Mouse (Mus musculus): Measurements from ENCODE around the gene 4933407L21Rik. TPM values are rescaled to one million over a fixed set of nuclear protein-coding genes. Genes with fewer than 3 reads are reported as not detected.

4933407L21Rik gene
- not detected in 2 replicates for polyA plus RNA-seq (2014; fragmentation: Nextera tagmentation; extraction: Ambion mirVana)

- H3K27me3 ChIP-seq (replicated peaks; ENCODE audit: control insufficient read depth, insufficient read depth, low read length), result no peaks in the 10 kb centered on the region
- 0 out of 2 replicates have a peak, but pooled peaks cover 2% of the 10 kb centered on the region for H3K4me1 ChIP-seq (replicated peaks; ENCODE audit: control insufficient read depth, insufficient read depth, low read length)
- H3K4me3 ChIP-seq (ENCODE audit: low read depth, low read length), result no peak within 1 kb of the TSS
- no peak for ATAC-seq (replicated peaks; ENCODE audit: low FRiP score)
- no peak within 1 kb of the TSS for H3K27ac ChIP-seq (ENCODE audit: low read depth, low read length)
- WGBS, result 72% methylated on average over 4 of the region's 4 CpGs
- DNase-seq (ENCODE audit: low spot score), result no peak
- H3K36me3 ChIP-seq (ENCODE audit: control insufficient read depth, insufficient read depth, low read length), result no peaks in the 10 kb centered on the region
- H3K9ac ChIP-seq (ENCODE audit: low read depth, low read length), result no peak within 1 kb of the TSS
- H3K9me3 ChIP-seq (ENCODE audit: control insufficient read depth, low read length), result no peaks in the 10 kb centered on the region
- H3K4me2 ChIP-seq, result no peak within 1 kb of the TSS
Observed at GRCm38 (mm10) chr1:85928057-85928687, at the start of gene 4933407L21Rik. TSS of gene 4933407L21Rik (plus strand) at chr1:85928483.

- Histone ChIP-seq H3K27me3 (replicated peaks; ENCODE audit: control insufficient read depth, insufficient read depth, low read length) (no peaks in the 10 kb centered on the region), H3K4me1 (replicated peaks; ENCODE audit: control insufficient read depth, insufficient read depth, low read length) (no peaks in the 10 kb centered on the region), H3K36me3 (ENCODE audit: control insufficient read depth, insufficient read depth, low read length) (no peaks in the 10 kb centered on the region), H3K4me3 (ENCODE audit: low read depth, low read length) (no peak overlapping the region), H3K9me3 (ENCODE audit: control insufficient read depth, low read length) (peaks cover 8% of the 10 kb centered on the region; the same call in 1 of the 2 replicates), H3K9ac (ENCODE audit: low read depth, low read length) (no peak overlapping the region), H3K4me2 (no peak overlapping the region), H3K27ac (ENCODE audit: low read depth, low read length) (no peak overlapping the region)
- 89% methylated on average over 12 of the region's 12 CpGs for WGBS
- ATAC-seq (replicated peaks; ENCODE audit: low FRiP score) (no peak), DNase-seq (ENCODE audit: low spot score) (no peak)
Observed at GRCm38 (mm10) chr1:85882003-85882402, 46.3 kb upstream of the 4933407L21Rik start.

GRCm38 (mm10) chr1:85887221-85887620 is 41.1 kb upstream of the 4933407L21Rik start:
- H3K36me3 ChIP-seq (ENCODE audit: control insufficient read depth, insufficient read depth, low read length), result no peaks in the 10 kb centered on the region
- no peak for DNase-seq (ENCODE audit: low spot score)
- 85% methylated on average over 7 of the region's 7 CpGs for WGBS
- no peaks in the 10 kb centered on the region for H3K27me3 ChIP-seq (replicated peaks; ENCODE audit: control insufficient read depth, insufficient read depth, low read length)
- no peaks in the 10 kb centered on the region for H3K4me1 ChIP-seq (replicated peaks; ENCODE audit: control insufficient read depth, insufficient read depth, low read length)
- no peak overlapping the region for H3K4me3 ChIP-seq (ENCODE audit: low read depth, low read length)
- no peak for ATAC-seq (replicated peaks; ENCODE audit: low FRiP score)
- H3K27ac ChIP-seq (ENCODE audit: low read depth, low read length), result no peak overlapping the region
- H3K9ac ChIP-seq (ENCODE audit: low read depth, low read length), result no peak overlapping the region
- H3K9me3 ChIP-seq (ENCODE audit: control insufficient read depth, low read length), result peaks cover 4% of the 10 kb centered on the region; the same call in 1 of the 2 replicates
- H3K4me2 ChIP-seq, result no peak overlapping the region

GRCm38 (mm10) chr1:85894231-85894747 is 34.0 kb upstream of the 4933407L21Rik start, which contains the start of gene Itm2c:
TSS of gene Itm2c (plus strand) at chr1:85894281.
- no peaks in the 10 kb centered on the region for H3K36me3 ChIP-seq (ENCODE audit: control insufficient read depth, insufficient read depth, low read length)
- H3K4me1 ChIP-seq (replicated peaks; ENCODE audit: control insufficient read depth, insufficient read depth, low read length), result peaks cover 33% of the 10 kb centered on the region
- H3K4me2 ChIP-seq, result peak within 1 kb of the TSS; percentile 95
- peak within 1 kb of the TSS; percentile 84 for H3K4me3 ChIP-seq (ENCODE audit: low read depth, low read length)
- peak within 1 kb of the TSS; percentile 73 for H3K27ac ChIP-seq (ENCODE audit: low read depth, low read length)
- ATAC-seq (replicated peaks; ENCODE audit: low FRiP score), result peak; percentile 72
- DNase-seq (ENCODE audit: low spot score), result peak; percentile 84
- H3K27me3 ChIP-seq (replicated peaks; ENCODE audit: control insufficient read depth, insufficient read depth, low read length), result no peaks in the 10 kb centered on the region
- 2% methylated on average over 35 of the region's 35 CpGs for WGBS
- H3K9me3 ChIP-seq (ENCODE audit: control insufficient read depth, low read length), result no peaks in the 10 kb centered on the region
- peak within 1 kb of the TSS; percentile 71 for H3K9ac ChIP-seq (ENCODE audit: low read depth, low read length)

- Histone ChIP-seq H3K9ac (ENCODE audit: low read depth, low read length) (peak overlapping the region; percentile 71), H3K4me2 (peak overlapping the region; percentile 95), H3K27me3 (replicated peaks; ENCODE audit: control insufficient read depth, insufficient read depth, low read length) (no peaks in the 10 kb centered on the region), H3K4me1 (replicated peaks; ENCODE audit: control insufficient read depth, insufficient read depth, low read length) (peaks cover 38% of the 10 kb centered on the region), H3K9me3 (ENCODE audit: control insufficient read depth, low read length) (no peaks in the 10 kb centered on the region), H3K27ac (ENCODE audit: low read depth, low read length) (peak overlapping the region; percentile 73), H3K4me3 (ENCODE audit: low read depth, low read length) (peak overlapping the region; percentile 84), H3K36me3 (ENCODE audit: control insufficient read depth, insufficient read depth, low read length) (no peaks in the 10 kb centered on the region)
- ATAC-seq (replicated peaks; ENCODE audit: low FRiP score) (peak; percentile 29), DNase-seq (ENCODE audit: low spot score) (peak; percentile 69)
- WGBS, result 0% methylated on average over 30 of the region's 30 CpGs
Observed at GRCm38 (mm10) chr1:85894748-85895360, 33.4 kb upstream of the 4933407L21Rik start.

- 4% methylated on average over 15 of the region's 15 CpGs for WGBS
- ATAC-seq (replicated peaks; ENCODE audit: low FRiP score), result peak; percentile 50; the same call in 1 of the 2 replicates
- peak; percentile 70 for DNase-seq (ENCODE audit: low spot score)
- peak overlapping the region; percentile 84 for H3K4me3 ChIP-seq (ENCODE audit: low read depth, low read length)
- H3K27me3 ChIP-seq (replicated peaks; ENCODE audit: control insufficient read depth, insufficient read depth, low read length), result no peaks in the 10 kb centered on the region
- H3K9me3 ChIP-seq (ENCODE audit: control insufficient read depth, low read length), result no peaks in the 10 kb centered on the region
- H3K4me2 ChIP-seq, result peak overlapping the region; percentile 95
- no peaks in the 10 kb centered on the region for H3K36me3 ChIP-seq (ENCODE audit: control insufficient read depth, insufficient read depth, low read length)
- H3K9ac ChIP-seq (ENCODE audit: low read depth, low read length), result peak overlapping the region; percentile 71
- H3K4me1 ChIP-seq (replicated peaks; ENCODE audit: control insufficient read depth, insufficient read depth, low read length), result peaks cover 43% of the 10 kb centered on the region
- peak overlapping the region; percentile 73; the same call in 1 of the 2 replicates for H3K27ac ChIP-seq (ENCODE audit: low read depth, low read length)
Observed at GRCm38 (mm10) chr1:85895391-85895837, 32.9 kb upstream of the 4933407L21Rik start.

GRCm38 (mm10) chr1:85896110-85896509 is 32.2 kb upstream of the 4933407L21Rik start:
- WGBS, result 70% methylated on average over 5 of the region's 5 CpGs
- Histone ChIP-seq H3K4me2 (peak overlapping the region; percentile 95), H3K27ac (ENCODE audit: low read depth, low read length) (no peak overlapping the region), H3K9ac (ENCODE audit: low read depth, low read length) (no peak overlapping the region), H3K36me3 (ENCODE audit: control insufficient read depth, insufficient read depth, low read length) (no peaks in the 10 kb centered on the region), H3K27me3 (replicated peaks; ENCODE audit: control insufficient read depth, insufficient read depth, low read length) (no peaks in the 10 kb centered on the region), H3K4me3 (ENCODE audit: low read depth, low read length) (peak overlapping the region; percentile 84), H3K9me3 (ENCODE audit: control insufficient read depth, low read length) (no peaks in the 10 kb centered on the region), H3K4me1 (replicated peaks; ENCODE audit: control insufficient read depth, insufficient read depth, low read length) (peaks cover 45% of the 10 kb centered on the region)
- DNase-seq (ENCODE audit: low spot score) (no peak), ATAC-seq (replicated peaks; ENCODE audit: low FRiP score) (no peak)

GRCm38 (mm10) chr1:85896781-85897700 is 31.2 kb upstream of the 4933407L21Rik start:
- no peak overlapping the region for H3K27ac ChIP-seq (ENCODE audit: low read depth, low read length)
- no peaks in the 10 kb centered on the region for H3K9me3 ChIP-seq (ENCODE audit: control insufficient read depth, low read length)
- WGBS, result 41% methylated on average over 12 of the region's 12 CpGs
- no peak overlapping the region for H3K4me3 ChIP-seq (ENCODE audit: low read depth, low read length)
- no peaks in the 10 kb centered on the region for H3K36me3 ChIP-seq (ENCODE audit: control insufficient read depth, insufficient read depth, low read length)
- H3K4me2 ChIP-seq, result peak overlapping the region; percentile 95
- H3K4me1 ChIP-seq (replicated peaks; ENCODE audit: control insufficient read depth, insufficient read depth, low read length), result peaks cover 52% of the 10 kb centered on the region
- no peak for ATAC-seq (replicated peaks; ENCODE audit: low FRiP score)
- no peaks in the 10 kb centered on the region for H3K27me3 ChIP-seq (replicated peaks; ENCODE audit: control insufficient read depth, insufficient read depth, low read length)
- DNase-seq (ENCODE audit: low spot score), result no peak
- no peak overlapping the region for H3K9ac ChIP-seq (ENCODE audit: low read depth, low read length)

All from liver, embryonic 11.5 days (tissue).